Mouse (Mus musculus) lung, adult 2 months (tissue): ENCODE measurements around the gene Gpx4.

Experiments
- CTCF ChIP-seq: fragments of 200-500 bp; IDR thresholded peaks from 2 replicates; pipeline ENCODE4 v1.5.1; 2011; ENCODE audit warnings: mild to moderate bottlenecking, low read length, control low read depth; ENCODE audit not compliant: insufficient read depth
- POLR2A ChIP-seq: fragments of 200-500 bp; IDR thresholded peaks from 2 replicates; pipeline ENCODE4 v1.6.1; 2011; ENCODE audit warnings: low read depth, mild to moderate bottlenecking, control low read depth, low read length, borderline replicate concordance; ENCODE audit errors: extremely low read depth

DNA sequence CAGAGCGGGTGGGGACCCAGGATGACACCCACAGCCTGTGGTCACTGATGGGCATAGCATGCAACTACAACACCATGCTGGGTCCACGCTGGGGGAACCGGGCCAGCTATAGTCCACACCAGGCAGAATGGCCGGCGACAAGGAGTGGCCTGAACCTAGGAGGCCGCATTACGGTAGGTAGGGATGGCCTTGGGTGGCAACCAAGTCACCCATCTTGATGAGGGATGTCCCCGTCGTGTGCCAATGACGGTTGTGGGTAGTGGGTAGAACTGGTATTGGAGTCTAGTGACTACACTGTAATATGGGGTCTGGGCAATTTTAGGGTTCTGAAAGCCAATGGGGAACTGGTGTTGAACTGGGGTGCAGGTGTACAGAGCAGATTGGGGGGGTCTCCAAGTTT lies 30.0 kb upstream of the Gpx4 start:
- TF ChIP-seq POLR2A (no peak), CTCF (no peak)
